Mouse (Mus musculus) liver, embryonic 11.5 days (tissue): ENCODE measurements around the gene Arl6ip5. TPM values are rescaled to one million over a fixed set of nuclear protein-coding genes. Genes with fewer than 3 reads are reported as not detected.

Source experiments
- ATAC-seq: fragments of 200-750 bp; cut with Nextera tagmentation; replicated peaks from 2 replicates; pipeline ENCODE4 v1.8.0; 2017; ENCODE audit warnings: moderate number of reproducible peaks, mild to moderate bottlenecking, moderate TSS enrichment, moderate library complexity; ENCODE audit not compliant: low FRiP score
- DNase-seq: peaks from one replicate; pipeline ENCODE4 v3.0.0-alpha.2; 2017; ENCODE audit warnings: low spot score
- H3K27ac ChIP-seq: fragments of 300-500 bp; sonication (generic); 2 replicates; pipeline ENCODE4 v1.5.1; 2014; ENCODE audit warnings: mild to moderate bottlenecking, low read depth, low read length, control low read depth
- H3K27me3 ChIP-seq: fragments of 300-500 bp; sonication (generic); replicated peaks from 2 replicates; pipeline ENCODE4 v1.6.1; 2014; ENCODE audit warnings: low read length, mixed read lengths; ENCODE audit not compliant: control insufficient read depth, insufficient read depth
- H3K36me3 ChIP-seq: fragments of 300-500 bp; sonication (generic); 2 replicates; pipeline ENCODE4 v1.6.1; 2014; ENCODE audit warnings: mild to moderate bottlenecking, low read length, moderate library complexity, mixed read lengths; ENCODE audit not compliant: control insufficient read depth, insufficient read depth
- H3K4me1 ChIP-seq: fragments of 300-500 bp; sonication (generic); replicated peaks from 2 replicates; pipeline ENCODE4 v1.6.1; 2014; ENCODE audit warnings: low read length, mixed read lengths; ENCODE audit not compliant: control insufficient read depth, insufficient read depth
- H3K4me2 ChIP-seq: fragments of 300-500 bp; sonication (generic); 2 replicates; pipeline ENCODE4 v1.6.1; 2014; ENCODE audit warnings: mild to moderate bottlenecking, control low read depth, moderate library complexity
- H3K4me3 ChIP-seq: fragments of 300-500 bp; sonication (generic); 2 replicates; pipeline ENCODE4 v1.5.1; 2014; ENCODE audit warnings: low read depth, low read length, control low read depth
- H3K9ac ChIP-seq: fragments of 300-500 bp; sonication (generic); 2 replicates; pipeline ENCODE4 v1.6.1; 2014; ENCODE audit warnings: low read depth, low read length, control low read depth
- H3K9me3 ChIP-seq: fragments of 300-500 bp; sonication (generic); 2 replicates; pipeline ENCODE4 v1.6.1; 2016; ENCODE audit warnings: low read length, inconsistent platforms, mixed read lengths; ENCODE audit not compliant: control insufficient read depth
- WGBS: fragments of 180-500 bp; shearing (Covaris S2); extraction: QIAGEN DNeasy Blood & Tissue Kit; methylation state at CpG from one replicate; pipeline ENCODE4 v1.1.7; 2014; 5-methylcytosine and 5-hydroxymethylcytosine counted together
- polyA plus RNA-seq: library from polyadenylated mRNA; unstranded; fragments of >200 nt; fragmentation: Nextera tagmentation; extraction: Ambion mirVana; gene quantifications from 2 replicates; pipeline ENCODE4 v1.2.1, GENCODE M21; 2014

Arl6ip5 gene
- polyA plus RNA-seq, result 36.4 and 38.6 TPM in 2 replicates

- ATAC-seq, result peak; percentile 65
Measured at GRCm38 (mm10) chr6:97210191-97210961, at the start of gene Arl6ip5. TSS of gene Arl6ip5 (plus strand) at chr6:97210689.

DNA sequence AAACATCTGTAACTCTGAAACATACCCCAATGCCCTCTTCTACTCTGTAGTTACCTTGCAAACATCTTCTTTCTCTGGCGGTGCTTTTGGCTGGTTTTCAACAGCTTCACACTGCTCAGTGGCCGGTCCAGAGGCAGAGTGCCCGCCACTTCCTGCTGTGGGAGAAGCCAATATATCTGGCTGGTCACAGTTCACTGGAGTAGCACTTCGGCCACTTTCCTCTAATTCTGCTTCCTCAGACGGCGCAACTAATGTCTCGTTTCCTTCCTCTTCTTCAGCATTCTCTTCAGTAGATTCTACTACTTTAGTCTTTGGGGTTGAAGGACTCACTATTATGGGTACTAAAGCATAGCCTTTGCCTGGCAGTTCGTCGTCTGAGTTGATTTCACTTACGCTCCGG is 34.8 kb upstream of the Arl6ip5 start:
- Histone ChIP-seq H3K4me1 (peaks cover 15% of the 10 kb centered on the region), H3K27me3 (no peaks in the 10 kb centered on the region), H3K9me3 (no peaks in the 10 kb centered on the region), H3K4me3 (no peak overlapping the region), H3K4me2 (0 out of 2 replicates have a peak overlapping the region, but pooled peaks have one; percentile 18), H3K36me3 (peaks cover 10% of the 10 kb centered on the region), H3K9ac (no peak overlapping the region), H3K27ac (no peak overlapping the region)
- 69% methylated on average over 11 of the region's 11 CpGs for WGBS
- no peak for DNase-seq
- no peak for ATAC-seq

More at GRCm38 (mm10) chr6:97210191-97210961, at the start of gene Arl6ip5:
- H3K27ac ChIP-seq, result peak within 1 kb of the TSS; percentile 10
- H3K27me3 ChIP-seq, result no peaks in the 10 kb centered on the region
- peak within 1 kb of the TSS; percentile 77 for H3K4me3 ChIP-seq
- DNase-seq, result peak; percentile 85
- no peaks in the 10 kb centered on the region for H3K9me3 ChIP-seq
- 0 out of 2 replicates have a peak, but pooled peaks cover 6% of the 10 kb centered on the region for H3K36me3 ChIP-seq
- WGBS, result 10% methylated on average over 32 of the region's 32 CpGs
- H3K4me1 ChIP-seq, result peaks cover 20% of the 10 kb centered on the region
- H3K4me2 ChIP-seq, result peak within 1 kb of the TSS; percentile 88
- H3K9ac ChIP-seq, result peak within 1 kb of the TSS; percentile 83

DNA sequence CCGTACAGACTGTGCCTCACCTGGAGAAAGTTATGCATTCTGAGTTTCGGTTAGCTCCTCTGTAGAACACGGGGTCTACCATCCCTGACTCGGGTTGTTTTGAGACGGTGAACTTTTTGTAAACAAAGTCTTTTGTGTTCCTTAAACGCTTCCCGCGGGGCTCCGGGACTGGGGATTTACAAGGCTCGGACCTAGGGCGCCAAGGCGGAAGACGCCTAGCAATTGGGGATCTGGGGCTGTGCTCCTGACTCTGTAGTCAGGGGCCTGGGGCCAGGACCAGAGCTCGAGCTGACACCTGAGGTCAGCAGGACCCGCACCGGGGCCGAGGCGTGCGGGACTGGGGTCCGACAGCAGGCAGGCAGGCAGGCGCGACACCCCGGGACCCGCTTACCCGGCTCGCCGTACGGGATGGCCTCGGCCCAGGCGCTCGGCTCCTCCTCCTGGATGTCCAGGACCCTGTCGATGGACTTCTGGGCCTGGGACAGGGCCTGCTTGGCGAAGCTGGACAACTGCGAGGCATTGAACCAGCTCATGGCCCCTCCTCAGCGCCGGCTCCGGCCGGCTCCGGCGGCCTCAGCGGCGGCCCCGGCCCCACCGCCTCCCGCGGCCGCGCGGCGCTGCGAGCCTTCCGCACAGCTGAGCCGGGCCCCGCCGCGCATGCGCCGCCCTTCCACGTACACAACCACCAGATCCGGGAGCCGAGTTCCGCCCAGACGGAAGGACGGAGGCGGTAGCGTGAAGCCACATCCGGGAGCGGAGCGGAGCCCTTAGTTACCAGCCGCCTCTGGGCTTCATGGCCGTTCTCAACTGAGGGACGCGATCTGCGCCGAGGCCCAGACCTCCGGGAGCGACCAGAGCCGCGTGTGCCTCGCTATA is 31.8 kb upstream of the Arl6ip5 start, which contains the start of gene Tmf1:
Gene Tmf1 (minus strand): TSS at position 632 of the 876 bp plus-strand sequence.
- WGBS, result under 1% methylated on average over 80 of the region's 80 CpGs
- Histone ChIP-seq H3K9me3 (no peaks in the 10 kb centered on the region), H3K4me1 (peaks cover 15% of the 10 kb centered on the region), H3K27ac (peak within 1 kb of the TSS; percentile 87), H3K4me2 (peak within 1 kb of the TSS; percentile 86), H3K9ac (peak within 1 kb of the TSS; percentile 98), H3K27me3 (no peaks in the 10 kb centered on the region), H3K4me3 (peak within 1 kb of the TSS; percentile 94), H3K36me3 (no peaks in the 10 kb centered on the region; the same call in 1 of the 2 replicates)
- DNase-seq (peak; percentile 93), ATAC-seq (peak; percentile 96)

- peak overlapping the region; percentile 87 for H3K27ac ChIP-seq
- peaks cover 15% of the 10 kb centered on the region for H3K4me1 ChIP-seq
- 14% methylated on average over 11 of the region's 11 CpGs for WGBS
- peak overlapping the region; percentile 86 for H3K4me2 ChIP-seq
- H3K36me3 ChIP-seq, result no peaks in the 10 kb centered on the region; the same call in 1 of the 2 replicates
- DNase-seq (no peak), ATAC-seq (peak; percentile 48)
- peak overlapping the region; percentile 94 for H3K4me3 ChIP-seq
- no peaks in the 10 kb centered on the region for H3K9me3 ChIP-seq
- peak overlapping the region; percentile 98 for H3K9ac ChIP-seq
- no peaks in the 10 kb centered on the region for H3K27me3 ChIP-seq
Measured at GRCm38 (mm10) chr6:97179367-97179828, 31.1 kb upstream of the Arl6ip5 start.

GRCm38 (mm10) chr6:97200437-97200836 is 10.1 kb upstream of the Arl6ip5 start:
- peaks cover 16% of the 10 kb centered on the region for H3K36me3 ChIP-seq
- WGBS, result 72% methylated on average over 3 of the region's 3 CpGs
- H3K27ac ChIP-seq, result no peak overlapping the region

DNA sequence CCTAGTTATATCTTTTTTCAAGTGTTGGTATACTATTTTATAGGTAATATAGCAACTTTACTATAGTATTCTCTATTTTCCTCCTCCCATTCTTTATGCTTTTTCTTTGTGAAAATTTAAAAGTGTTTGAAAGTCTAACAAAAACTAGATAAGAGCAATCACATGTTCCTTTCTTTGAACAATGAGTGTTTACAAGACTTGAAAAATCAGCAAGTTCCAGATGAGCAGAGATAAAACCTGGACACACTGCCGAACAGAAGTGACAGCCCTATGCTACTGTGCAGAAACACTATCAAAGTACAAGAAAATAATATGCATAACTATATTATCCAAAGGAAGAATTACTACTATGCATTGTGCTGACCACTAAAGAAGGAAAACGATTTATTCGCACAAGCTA is 8.0 kb upstream of the Arl6ip5 start:
- no peak for ATAC-seq
- Histone ChIP-seq H3K9me3 (no peaks in the 10 kb centered on the region), H3K4me1 (peaks cover 11% of the 10 kb centered on the region), H3K27ac (no peak overlapping the region), H3K4me2 (no peak overlapping the region), H3K36me3 (peaks cover 3% of the 10 kb centered on the region), H3K27me3 (no peaks in the 10 kb centered on the region), H3K4me3 (no peak overlapping the region), H3K9ac (no peak overlapping the region)
- DNase-seq, result no peak
- 80% methylated on average over 3 of the region's 3 CpGs for WGBS

More at GRCm38 (mm10) chr6:97200437-97200836, 10.1 kb upstream of the Arl6ip5 start:
- ATAC-seq (no peak), DNase-seq (no peak)
- no peak overlapping the region for H3K4me2 ChIP-seq
- H3K4me1 ChIP-seq, result peaks cover 8% of the 10 kb centered on the region
- no peaks in the 10 kb centered on the region for H3K27me3 ChIP-seq
- no peaks in the 10 kb centered on the region for H3K9me3 ChIP-seq
- no peak overlapping the region for H3K4me3 ChIP-seq
- no peak overlapping the region for H3K9ac ChIP-seq

- Histone ChIP-seq H3K9ac (peak overlapping the region; percentile 92), H3K27me3 (no peaks in the 10 kb centered on the region), H3K36me3 (no peaks in the 10 kb centered on the region), H3K27ac (no peak overlapping the region; the same call in 1 of the 2 replicates), H3K9me3 (no peaks in the 10 kb centered on the region), H3K4me3 (peak overlapping the region; percentile 83), H3K4me2 (peak overlapping the region; percentile 71), H3K4me1 (peaks cover 11% of the 10 kb centered on the region)
- ATAC-seq (no peak), DNase-seq (no peak)
- 13% methylated on average over 9 of the region's 9 CpGs for WGBS
Measured at GRCm38 (mm10) chr6:97204252-97204869, 6.1 kb upstream of the Arl6ip5 start.

DNA sequence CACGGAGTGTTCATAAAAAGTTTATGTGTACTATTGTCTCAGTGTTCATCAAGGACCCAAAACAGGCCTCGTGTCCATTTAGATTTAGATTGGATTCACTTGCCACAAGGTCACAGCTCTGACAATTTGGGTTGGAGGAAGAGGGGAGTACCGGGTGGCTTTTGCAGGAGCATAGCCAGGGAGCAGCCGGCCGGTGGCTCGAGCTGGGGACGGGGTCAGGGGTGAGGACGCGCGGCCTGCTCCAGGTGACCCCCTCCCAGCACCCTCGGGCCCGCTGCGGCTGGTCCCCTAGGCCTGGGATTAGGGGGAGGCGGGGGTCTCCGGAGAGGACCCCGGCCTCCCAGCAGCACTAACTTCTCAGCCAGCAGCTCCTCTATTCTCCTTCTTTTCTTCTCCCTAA is 5.5 kb upstream of the Arl6ip5 start:
- Histone ChIP-seq H3K9me3 (no peaks in the 10 kb centered on the region), H3K9ac (peak overlapping the region; percentile 92), H3K27me3 (no peaks in the 10 kb centered on the region), H3K27ac (peak overlapping the region; percentile 78), H3K4me2 (peak overlapping the region; percentile 71), H3K4me3 (peak overlapping the region; percentile 83), H3K4me1 (peaks cover 11% of the 10 kb centered on the region), H3K36me3 (no peaks in the 10 kb centered on the region)
- ATAC-seq (peak; percentile 43), DNase-seq (peak; percentile 66)
- under 1% methylated on average over 16 of the region's 16 CpGs for WGBS
